7 mouse cellular contexts compared by ENCODE assay signal in genomic region chr7:139020884-139021283, GRCm38 (mm10).
A peak's percentile ranks its signal among the peaks of the same experiment; 100 is the strongest.
DNase-seq lines count a peak whose midpoint lies in the region; ATAC-seq lines count a peak whose summit lies in the region.

No protein-coding gene starts in this region.

- no peak overlapping the region for H3K27ac ChIP-seq in intestine, embryonic 16.5 days (ENCODE audit: low read length)
- H3K27ac ChIP-seq in liver, embryonic 12.5 days: no peak overlapping the region

- no peaks in the 10 kb centered on the region for H3K36me3 ChIP-seq in intestine, embryonic 16.5 days (ENCODE audit: control insufficient read depth, insufficient read depth, low read length)
- no peaks in the 10 kb centered on the region for H3K36me3 ChIP-seq in liver, embryonic 12.5 days

- peak; percentile 39 for DNase-seq in ovary, postnatal 36 days (ENCODE audit: low spot score)
- DNase-seq in ovary, adult 18-20 months (ENCODE audit: low spot score): no peak
- peak; percentile 30 for DNase-seq in thymus, postnatal 4 days
- DNase-seq in layer of hippocampus, postnatal 14 days (ENCODE audit: low spot score in 2 of 2): no peak
- DNase-seq in urinary bladder, postnatal 14 days (ENCODE audit: low spot score): no peak

- H3K9ac ChIP-seq in intestine, embryonic 16.5 days (ENCODE audit: low read depth, low read length): no peak overlapping the region
- H3K9ac ChIP-seq in liver, embryonic 12.5 days: no peak overlapping the region

- no peaks in the 10 kb centered on the region for H3K9me3 ChIP-seq in intestine, embryonic 16.5 days (ENCODE audit: control insufficient read depth, low read length)
- no peaks in the 10 kb centered on the region for H3K9me3 ChIP-seq in liver, embryonic 12.5 days (replicated peaks)

- no peaks in the 10 kb centered on the region for H3K27me3 ChIP-seq in intestine, embryonic 16.5 days (replicated peaks; ENCODE audit: control insufficient read depth, insufficient read depth, low read length)
- no peaks in the 10 kb centered on the region for H3K27me3 ChIP-seq in liver, embryonic 12.5 days (replicated peaks)

- peak; percentile 65; the same call in 1 of the 2 replicates for ATAC-seq in intestine, embryonic 16.5 days
- 0 out of 2 replicates have a peak, but pooled peaks have one; percentile 32 for ATAC-seq in liver, embryonic 12.5 days

- WGBS in intestine, embryonic 16.5 days: 10% methylated on average over 20 of the region's 20 CpGs
- WGBS in liver, embryonic 12.5 days (ENCODE audit: insufficient replicate concordance): 14% methylated on average over 20 of the region's 20 CpGs

- H3K4me1 ChIP-seq in intestine, embryonic 16.5 days (ENCODE audit: control insufficient read depth, insufficient read depth, low read length): no peaks in the 10 kb centered on the region
- peaks cover 5% of the 10 kb centered on the region; the same call in 1 of the 2 replicates for H3K4me1 ChIP-seq in liver, embryonic 12.5 days

- peak overlapping the region; percentile 37 for H3K4me2 ChIP-seq in intestine, embryonic 16.5 days (ENCODE audit: low read depth, low read length)
- peak overlapping the region; percentile 53 for H3K4me2 ChIP-seq in liver, embryonic 12.5 days

- peak overlapping the region; percentile 26 for H3K4me3 ChIP-seq in intestine, embryonic 16.5 days (ENCODE audit: low read length)
- no peak overlapping the region for H3K4me3 ChIP-seq in liver, embryonic 12.5 days

Comparison
In these comparisons a context has a peak if more than half of its experiments do, and no peak if none do; other contexts are left out.
1. DNase-seq: peak in ovary, postnatal 36 days (single experiment) and thymus, postnatal 4 days (single experiment); none in ovary, adult 18-20 months (single experiment), layer of hippocampus, postnatal 14 days (0 of 2) and urinary bladder, postnatal 14 days (single experiment).